Mouse (Mus musculus): ENCODE results near the gene Tns2.
A peak's percentile ranks its signal among the peaks of the same experiment; 100 is the strongest.
"Not testable (repeated sequence)": the region's sequence is repeated elsewhere in the genome, so short reads cannot be mapped to it uniquely, and the experiment has no call there.

The Tns2 gene

DNA sequence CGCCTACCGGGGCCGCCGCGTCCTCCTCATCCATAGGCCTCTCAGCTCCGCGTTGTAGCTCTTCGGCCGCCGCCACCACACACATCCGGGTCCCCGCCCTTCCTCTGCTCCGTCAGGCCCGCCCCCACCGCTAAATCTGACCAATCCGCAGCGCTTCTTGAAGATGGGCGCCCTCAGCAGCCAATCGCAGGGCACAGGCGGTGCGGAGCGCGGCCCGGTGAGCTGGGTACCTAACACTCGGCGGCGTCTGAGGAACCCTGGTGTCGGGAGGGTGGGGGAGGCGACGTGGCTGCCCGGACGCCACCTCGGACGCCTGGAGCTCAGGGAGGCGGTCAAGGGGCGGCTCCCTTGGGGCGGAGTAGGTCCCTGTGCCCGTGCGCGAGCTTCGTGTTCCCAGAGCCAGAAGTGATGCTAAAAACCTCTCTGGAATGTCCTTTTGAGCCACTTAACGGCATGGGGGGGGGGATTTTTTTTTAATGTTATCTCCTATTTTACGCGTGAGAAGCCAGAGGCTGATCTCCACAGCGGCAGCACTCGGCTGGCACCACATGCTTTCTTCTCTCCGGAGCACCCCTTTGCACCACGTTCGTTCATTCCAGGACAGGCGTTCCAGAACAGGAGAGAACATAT, 36.0 kb downstream of the Tns2 start, which contains the start of gene Spryd3:
Gene Spryd3 (minus strand): TSS at position 106 of the 630 bp plus-strand sequence.
- DNase-seq (ENCODE audit: low read depth, low spot score): peak; percentile 98

- DNase-seq (ENCODE audit: low read depth, low spot score): no peak
Measured at GRCm38 (mm10) chr15:102141120-102141519, 40.9 kb downstream of the Tns2 start.

DNA sequence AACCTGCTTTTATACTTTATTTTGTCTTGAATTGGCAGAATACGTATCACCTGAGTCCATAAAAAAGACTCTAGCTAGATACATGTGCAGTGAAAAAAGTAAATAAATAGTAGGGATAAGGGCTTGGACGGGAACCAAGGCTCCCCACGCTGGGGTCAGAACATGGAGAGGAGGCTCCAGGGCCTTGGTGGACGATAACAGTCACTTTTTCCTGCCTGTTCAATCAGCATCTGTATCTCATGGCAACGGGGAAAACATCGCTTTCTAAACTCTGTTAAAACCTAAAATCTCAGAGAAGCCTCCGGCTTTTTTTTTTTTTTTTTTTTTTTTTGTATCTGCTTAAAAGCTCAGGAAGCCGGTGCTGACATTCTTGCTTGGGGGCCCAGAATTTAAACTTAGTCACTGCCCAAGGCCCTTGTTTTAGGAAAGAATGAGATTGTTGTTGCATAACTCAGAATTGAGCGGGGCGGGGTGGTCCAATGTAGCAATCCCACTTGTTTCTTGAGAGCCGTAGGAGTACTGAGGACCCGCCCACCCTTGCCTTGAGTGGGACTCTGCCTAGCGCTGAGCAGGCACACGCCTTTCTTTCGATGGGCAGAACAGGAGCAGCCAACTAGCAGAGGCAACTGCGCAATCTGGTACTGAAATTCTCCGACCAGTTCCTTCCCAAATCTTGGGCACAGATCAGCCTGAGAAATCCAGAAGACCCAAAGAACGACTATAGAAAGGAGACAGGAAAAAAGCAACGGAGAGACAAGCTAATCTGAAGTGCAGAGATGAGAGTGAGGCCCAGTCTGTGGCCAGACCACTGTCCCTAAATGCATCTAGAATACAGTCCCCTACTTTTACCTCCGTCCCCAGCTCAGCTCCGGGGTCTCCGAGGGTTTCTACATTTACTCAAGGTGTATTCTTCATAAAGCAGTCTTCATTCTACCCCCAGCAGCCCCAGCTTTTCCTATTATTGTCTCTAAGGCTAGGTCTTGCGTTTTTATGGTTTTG, 43.0 kb downstream of the Tns2 start:
- no peak for DNase-seq (ENCODE audit: low read depth, low spot score)

GRCm38 (mm10) chr15:102144274-102144711, 44.1 kb downstream of the Tns2 start, which contains the start of gene Igfbp6:
Gene Igfbp6 (plus strand): TSS chr15:102144362.
- no peak for DNase-seq (ENCODE audit: low read depth, low spot score)

GRCm38 (mm10) chr15:102144726-102145125, 44.5 kb downstream of the Tns2 start:
- no peak for DNase-seq (ENCODE audit: low read depth, low spot score)

GRCm38 (mm10) chr15:102145330-102145729, 45.1 kb downstream of the Tns2 start:
- no peak for DNase-seq (ENCODE audit: low read depth, low spot score)

GRCm38 (mm10) chr15:102146089-102146488, 45.9 kb downstream of the Tns2 start:
- DNase-seq (ENCODE audit: low read depth, low spot score): no peak

DNA sequence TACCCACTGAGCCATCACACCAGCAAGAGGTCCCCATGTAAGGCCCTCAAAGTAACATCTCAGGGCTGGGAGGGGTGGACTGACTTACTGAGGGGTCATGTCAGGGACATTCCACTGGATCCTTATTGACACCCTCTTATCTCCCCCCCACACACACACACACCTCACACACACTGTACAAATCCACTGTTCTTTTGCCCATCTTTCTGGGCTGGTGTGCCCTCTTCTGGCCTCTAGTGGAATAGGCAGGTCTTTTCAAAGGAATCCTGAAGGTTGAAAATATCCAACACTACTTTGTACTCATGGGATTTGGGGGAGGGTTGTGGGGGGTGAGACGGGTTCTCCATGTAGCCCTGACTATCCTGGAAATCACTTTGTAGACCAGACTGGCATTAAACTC, 46.7 kb downstream of the Tns2 start:
- DNase-seq (ENCODE audit: low read depth, low spot score): peak; percentile 37

DNA sequence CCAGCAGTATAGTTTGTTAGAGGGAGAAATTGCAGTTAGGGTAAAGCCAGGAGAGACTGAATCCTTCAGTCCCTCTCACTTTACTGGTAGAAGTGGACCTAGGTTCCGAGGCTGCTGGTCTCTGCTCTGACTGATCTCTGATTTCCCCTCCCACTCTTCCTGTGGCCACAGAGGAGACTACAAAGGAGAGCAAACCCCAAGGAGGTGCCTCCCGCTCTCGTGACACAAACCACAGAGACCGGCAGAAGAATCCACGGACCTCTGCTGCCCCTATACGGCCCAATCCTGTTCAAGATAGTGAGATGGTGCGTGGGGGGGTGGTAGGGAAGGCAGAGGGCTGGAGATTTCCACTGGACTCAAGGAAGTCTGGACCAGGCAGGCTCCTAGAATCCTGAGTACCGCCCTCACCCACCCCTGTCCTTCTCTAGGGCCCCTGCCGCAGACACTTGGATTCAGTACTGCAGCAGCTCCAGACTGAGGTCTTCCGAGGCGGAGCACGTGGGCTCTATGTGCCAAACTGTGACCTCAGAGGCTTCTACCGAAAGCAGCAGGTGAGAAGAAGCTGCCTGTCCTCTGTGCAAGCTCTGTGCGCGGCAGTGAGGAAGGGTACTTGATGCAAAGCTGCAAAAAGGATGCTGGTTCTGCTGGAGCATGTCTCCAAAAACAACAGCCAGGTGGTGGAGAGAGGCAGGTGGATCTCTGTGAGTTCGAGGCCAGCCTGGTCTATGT, 47.6 kb downstream of the Tns2 start:
- DNase-seq (ENCODE audit: low read depth, low spot score): no peak

- no peak for DNase-seq (ENCODE audit: low read depth, low spot score)
Measured at GRCm38 (mm10) chr15:102149561-102149960, 49.3 kb downstream of the Tns2 start.

DNA sequence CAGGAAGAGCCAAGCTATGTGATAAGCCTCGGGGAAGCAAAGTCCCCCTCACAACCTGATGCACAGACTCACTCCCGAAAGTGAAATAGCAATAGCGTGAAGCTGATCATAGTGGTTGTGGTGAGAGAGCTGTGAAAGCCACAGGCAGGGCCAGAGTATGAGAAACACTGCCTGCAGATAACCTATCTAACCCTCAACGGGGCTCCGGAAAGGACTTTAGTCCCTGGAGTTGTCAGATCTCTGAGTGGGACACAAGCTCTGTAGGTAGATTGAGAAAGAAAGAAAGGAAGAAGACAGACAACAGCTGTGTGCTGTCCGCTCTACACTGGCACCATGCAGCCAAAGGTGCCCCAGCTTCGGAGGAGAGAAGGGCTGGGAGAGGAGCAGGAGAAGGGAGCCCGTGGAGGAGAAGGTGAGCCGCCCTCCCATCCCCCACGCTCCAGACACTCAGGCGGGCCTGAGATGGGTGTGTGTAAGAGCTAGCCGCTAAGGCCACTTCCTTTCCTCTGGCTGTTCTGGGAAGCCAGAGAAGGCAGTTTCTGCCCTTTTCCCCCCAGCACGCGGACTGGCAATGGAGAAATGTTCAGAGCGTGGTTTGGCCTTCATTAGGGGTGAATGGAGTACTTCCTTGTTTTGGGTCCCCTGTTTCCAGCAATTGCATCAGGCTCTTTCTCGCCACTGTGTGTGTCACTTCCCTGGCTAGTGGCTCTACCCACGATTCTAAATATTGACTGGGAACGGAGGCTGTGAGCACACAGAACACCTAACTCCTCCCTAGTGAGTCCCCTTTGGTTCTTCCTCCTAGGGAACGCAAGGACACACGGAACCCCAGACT, 50.3 kb downstream of the Tns2 start, which contains the start of gene Soat2:
Gene Soat2 (plus strand): TSS at position 226 of the 835 bp plus-strand sequence.
- no peak for DNase-seq (ENCODE audit: low read depth, low spot score)

DNA sequence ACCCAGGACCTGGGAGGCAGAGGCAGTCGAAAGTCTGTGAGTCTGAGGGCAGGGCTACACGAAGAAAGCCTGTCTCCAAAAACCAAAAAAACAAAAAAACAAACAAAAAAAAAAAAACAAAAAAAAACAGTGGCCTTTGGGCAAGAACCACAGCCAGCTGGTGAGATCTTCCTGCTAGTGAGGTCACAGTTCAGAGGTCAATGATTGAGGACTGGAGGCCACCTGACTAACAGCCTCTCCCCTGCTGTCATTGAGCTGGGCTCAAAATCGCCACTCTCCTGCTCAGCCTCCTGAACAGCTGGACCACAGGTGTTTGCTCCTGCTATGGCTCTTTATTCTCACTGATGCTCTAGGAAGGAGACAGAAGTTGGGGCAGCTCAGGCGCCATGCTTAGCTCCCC, 52.4 kb downstream of the Tns2 start:
- no peak for DNase-seq (ENCODE audit: low read depth, low spot score)

- not testable (repeated sequence) for DNase-seq (ENCODE audit: low read depth, low spot score)
Measured at GRCm38 (mm10) chr15:102155006-102155405, 54.8 kb downstream of the Tns2 start.

- no peak for DNase-seq (ENCODE audit: low read depth, low spot score)
Measured at GRCm38 (mm10) chr15:102156836-102157235, 56.6 kb downstream of the Tns2 start.

- DNase-seq (ENCODE audit: low read depth, low spot score): no peak
Measured at GRCm38 (mm10) chr15:102160415-102161060, 60.3 kb downstream of the Tns2 start.

DNA sequence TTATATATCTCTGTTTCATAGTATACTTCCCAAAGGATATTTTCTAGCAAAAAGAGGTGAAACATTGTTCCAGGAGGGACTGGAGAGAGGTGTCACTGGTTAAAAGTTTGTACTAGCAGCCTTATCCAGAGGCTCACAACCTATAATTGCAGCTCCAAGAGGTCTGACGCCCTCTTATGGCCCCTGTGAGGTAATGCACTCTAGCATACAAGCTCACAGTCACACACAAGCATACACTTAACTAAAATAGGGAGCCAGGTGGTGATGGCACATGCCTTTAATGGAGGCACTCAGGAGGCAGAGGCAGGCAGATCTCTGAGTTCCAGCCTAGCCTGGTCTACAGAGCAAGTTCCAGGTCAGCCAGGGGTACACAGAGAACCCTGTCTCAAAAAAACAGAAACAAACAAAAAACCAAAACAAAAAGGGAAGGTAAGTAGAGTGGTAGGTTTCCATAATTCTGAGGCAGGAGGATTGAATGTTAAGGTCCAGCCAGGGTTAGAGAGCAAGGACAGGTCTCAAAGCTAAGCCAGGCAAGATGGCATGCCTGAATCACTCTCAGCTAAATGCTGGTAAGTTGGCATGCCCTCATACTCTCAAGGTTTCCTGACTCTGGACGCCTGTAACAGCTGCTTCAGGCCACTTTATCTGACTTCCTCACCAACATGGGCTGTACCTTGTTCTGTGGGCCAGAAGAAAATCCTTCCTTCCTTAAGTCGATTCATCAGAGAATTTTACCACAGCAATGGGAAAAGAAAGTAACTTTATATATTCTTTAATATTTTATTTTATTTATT, 63.9 kb downstream of the Tns2 start:
- DNase-seq (ENCODE audit: low read depth, low spot score): no peak

DNA sequence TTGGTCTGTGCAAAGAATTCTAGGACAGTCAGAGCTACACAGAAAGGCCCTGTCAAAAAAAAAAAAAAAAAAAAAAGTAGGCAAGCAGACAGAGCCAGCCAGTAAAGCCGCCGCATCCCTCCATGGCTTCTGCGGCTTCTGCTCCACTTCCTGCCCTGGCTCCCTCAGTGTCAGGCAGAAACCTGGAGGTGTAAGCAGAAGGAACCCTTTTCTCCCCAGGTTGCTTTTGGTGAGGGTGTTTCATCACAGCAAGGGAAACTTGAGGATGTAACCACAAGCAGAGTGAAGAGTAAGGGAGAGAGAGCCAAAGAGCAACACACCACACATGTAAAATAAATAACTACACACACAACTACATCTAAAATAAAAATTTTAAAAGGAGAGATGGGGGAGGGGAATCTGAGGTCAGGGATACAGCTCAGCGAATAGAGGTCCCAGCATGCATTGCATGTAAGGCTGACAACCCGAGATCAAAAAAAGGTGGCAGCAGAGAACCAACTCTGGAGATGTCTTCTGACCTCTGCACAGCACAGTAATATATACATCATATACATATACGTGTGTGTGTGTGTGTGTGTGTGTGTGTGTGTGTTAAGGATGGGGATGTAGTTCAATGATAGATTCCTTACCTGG, 65.4 kb downstream of the Tns2 start:
- no peak for DNase-seq (ENCODE audit: low read depth, low spot score)
